Mouse (Mus musculus): ENCODE measurements around the gene Gm28305. TPM values are rescaled to one million over a fixed set of nuclear protein-coding genes. Genes with fewer than 3 reads are reported as not detected.

Gene Gm28305
- not detected in 2 replicates for polyA plus RNA-seq (2012)

GRCm38 (mm10) chr9:104040362-104040761, at the start of gene Gm28305:
Gm28305 (plus strand) TSS chr9:104040662.

GRCm38 (mm10) chr9:104001921-104002859, 38.3 kb upstream of the Gm28305 start, which contains the start of gene Nphp3:
Nphp3 (plus strand) TSS chr9:104002544.

GRCm38 (mm10) chr9:104062430-104063243, 22.2 kb downstream of the Gm28305 start, which contains the start of gene Uba5:
Uba5 (minus strand) TSS chr9:104063134.

GRCm38 (mm10) chr9:104063244-104063961, 22.9 kb downstream of the Gm28305 start, which contains the start of gene Acad11:
Acad11 (plus strand) TSS chr9:104063377.

Other genes with a start within 250 kb of the Gm28305 start
- 0.96 and 1.2 TPM in 2 replicates for gene Nphp3, start 38.1 kb upstream of the Gm28305 start, polyA plus RNA-seq (2012)
- gene Uba5, start 22.5 kb downstream of the Gm28305 start, polyA plus RNA-seq (2012), result 10.5 and 14.9 TPM in 2 replicates
- gene Acad11, start 22.7 kb downstream of the Gm28305 start, polyA plus RNA-seq (2012), result 6.5 and 9.8 TPM in 2 replicates
- gene Ackr4, start 86.3 kb downstream of the Gm28305 start, polyA plus RNA-seq (2012), result 0.05 TPM in 1 of 2 replicates, not detected in the other
- 38.9 and 42.2 TPM in 2 replicates for gene Dnajc13, start 222.3 kb downstream of the Gm28305 start, polyA plus RNA-seq (2012)

Measured in megakaryocyte-erythroid progenitor cell, adult 5 weeks (primary cell).